Mouse (Mus musculus) right cerebral cortex, postnatal 25 days (tissue): ENCODE measurements around the gene Acsl3.

ENCODE experiments used
- DNase-seq: peaks from one replicate; pipeline ENCODE4 v3.0.0; 2022

The Acsl3 gene

DNA sequence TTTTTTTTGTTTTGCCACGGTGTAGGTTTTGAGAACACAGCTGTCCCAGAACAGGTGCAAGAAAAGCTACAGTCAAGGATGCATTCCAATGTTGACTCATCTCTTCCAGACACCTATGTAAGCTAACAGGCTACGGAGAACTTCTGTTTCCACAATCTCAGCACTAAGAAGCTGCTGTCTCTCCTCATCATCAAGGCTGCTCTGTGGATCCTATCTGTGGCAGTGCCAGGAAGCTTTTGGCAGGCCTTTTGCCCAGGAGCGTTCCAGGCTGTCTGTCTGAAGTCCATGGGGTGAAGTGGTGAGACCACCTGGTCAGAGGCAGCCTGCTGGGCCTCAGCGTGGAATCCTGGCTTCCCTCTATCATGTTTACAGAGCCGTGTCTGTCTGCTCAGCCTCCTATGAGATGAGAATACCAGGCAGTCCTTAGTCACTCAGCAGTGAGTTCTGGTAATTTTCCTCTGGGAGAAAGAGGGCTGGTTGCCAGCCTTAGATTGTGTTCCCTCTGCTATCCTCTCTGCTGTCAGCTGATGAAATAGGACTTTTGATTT is 87.7 kb downstream of the Acsl3 start:
- DNase-seq, result peak; percentile 56
